Mouse (Mus musculus) brain, adult 10 weeks (tissue): Measurements from ENCODE around the gene Eif4e. TPM values are rescaled to one million over a fixed set of nuclear protein-coding genes. Genes with fewer than 3 reads are reported as not detected.

Experiments used
- polyA plus RNA-seq: library from polyadenylated mRNA; stranded (reverse); fragments of 350-450 nt; fragmentation: Illumina TruSeq; extraction: RNeasy Lipid Tissue Mini Kit (QIAGEN cat#74804); gene quantifications from one replicate; pipeline ENCODE4 v1.2.3, GENCODE M21; 2015; ENCODE audit warnings: low read depth, low replicate concordance

The Eif4e gene
- 247 TPM for polyA plus RNA-seq

DNA sequence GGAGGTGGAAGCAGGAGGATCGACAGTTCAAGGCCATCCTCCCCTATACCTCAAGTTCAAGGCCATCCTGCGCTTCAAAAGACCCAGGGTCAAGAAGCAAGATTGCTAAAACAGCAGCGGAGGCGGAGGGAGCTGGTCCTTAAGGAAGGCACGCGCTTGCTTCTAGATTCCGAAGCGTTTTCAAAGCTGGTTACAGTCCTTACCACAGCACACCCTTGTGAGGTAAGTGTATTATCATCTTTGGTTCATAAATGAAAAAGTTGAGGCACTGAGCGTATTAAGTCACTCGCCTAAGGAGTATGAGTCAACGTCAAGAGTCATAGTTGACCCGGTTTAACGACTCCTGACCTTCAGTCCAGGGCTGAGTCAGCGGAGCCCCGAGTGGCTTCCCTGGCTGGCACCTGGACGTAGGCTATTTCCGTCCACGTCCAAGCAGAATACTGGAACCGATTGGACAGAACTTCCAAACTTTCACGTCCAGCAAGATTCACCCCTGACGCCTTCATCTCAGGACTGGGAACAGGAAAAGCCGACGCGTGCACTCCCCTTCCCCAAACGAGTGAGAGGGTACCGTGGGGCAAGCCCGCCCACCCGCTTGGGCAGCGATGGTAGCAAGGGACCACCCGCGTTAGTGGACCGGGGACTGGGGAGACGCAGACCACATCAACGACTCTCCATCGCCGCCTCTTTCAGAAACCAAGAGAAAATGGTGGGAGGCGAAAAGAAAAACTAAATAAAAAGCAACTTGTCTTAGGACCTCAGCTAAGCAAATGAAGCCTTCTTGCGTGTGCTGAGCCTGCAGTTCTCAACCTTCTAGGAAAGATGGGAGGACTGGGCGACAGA, at the start of gene Eif4e:
Gene Eif4e, plus strand, starts transcription at position 107 of the 843 bp plus-strand sequence.

DNA sequence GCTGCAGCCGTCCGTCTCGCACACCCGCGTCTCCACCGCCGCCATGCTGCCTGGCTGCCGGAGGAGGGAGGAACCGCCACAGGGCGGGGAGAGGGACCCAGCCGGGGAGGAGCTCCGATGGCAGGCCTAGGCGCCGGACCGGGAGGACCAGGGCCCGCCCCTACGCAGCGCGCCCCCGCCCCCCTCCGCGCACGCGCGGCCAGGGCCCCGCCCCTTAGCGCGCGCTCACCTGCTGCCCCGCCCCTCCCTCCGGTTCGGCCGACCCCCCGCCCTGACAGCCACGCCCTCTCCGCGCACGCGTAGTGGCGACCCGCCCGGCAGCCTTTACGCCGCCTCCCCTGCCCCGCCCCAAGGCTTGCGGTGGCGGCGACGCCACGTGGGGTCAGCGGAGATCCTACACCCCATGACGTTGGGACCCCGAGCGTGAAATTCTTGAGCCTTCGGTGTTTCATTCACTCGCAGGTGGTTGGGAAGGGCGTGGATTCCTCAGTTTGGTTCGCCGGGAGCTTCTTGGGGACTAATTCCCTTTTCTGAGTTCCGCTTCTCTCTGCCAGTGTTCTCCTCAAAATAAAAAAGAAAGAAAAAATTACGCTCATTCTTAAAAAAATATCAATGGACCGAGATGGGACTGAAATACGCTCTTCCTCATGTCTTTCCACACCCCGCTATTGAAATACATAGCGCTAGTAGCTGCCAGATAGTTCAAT, 36.5 kb upstream of the Eif4e start, which contains the start of gene Metap1:
Gene Metap1, minus strand, starts transcription at position 189 of the 707 bp plus-strand sequence.

Other genes starting within 250 kb of the Eif4e start
- not detected for gene Adh6a, start 212.9 kb upstream of the Eif4e start, polyA plus RNA-seq
- not detected for gene Adh6b, start 184.4 kb upstream of the Eif4e start, polyA plus RNA-seq
- not detected for gene Adh4, start 110.7 kb upstream of the Eif4e start, polyA plus RNA-seq
- gene Adh5, start 83.1 kb upstream of the Eif4e start, polyA plus RNA-seq, result 77.9 TPM
- gene Metap1, start 36.7 kb upstream of the Eif4e start, polyA plus RNA-seq, result 38.3 TPM
- gene Tspan5, start 216.0 kb downstream of the Eif4e start, polyA plus RNA-seq, result 164 TPM